Mouse (Mus musculus) MN1 (cell line): ENCODE measurements around the gene Pcx.

Experiments used
- DNase-seq: peaks from one replicate; pipeline ENCODE4 v3.0.0-alpha.2; 2016; ENCODE audit warnings: low spot score

The Pcx gene

DNA sequence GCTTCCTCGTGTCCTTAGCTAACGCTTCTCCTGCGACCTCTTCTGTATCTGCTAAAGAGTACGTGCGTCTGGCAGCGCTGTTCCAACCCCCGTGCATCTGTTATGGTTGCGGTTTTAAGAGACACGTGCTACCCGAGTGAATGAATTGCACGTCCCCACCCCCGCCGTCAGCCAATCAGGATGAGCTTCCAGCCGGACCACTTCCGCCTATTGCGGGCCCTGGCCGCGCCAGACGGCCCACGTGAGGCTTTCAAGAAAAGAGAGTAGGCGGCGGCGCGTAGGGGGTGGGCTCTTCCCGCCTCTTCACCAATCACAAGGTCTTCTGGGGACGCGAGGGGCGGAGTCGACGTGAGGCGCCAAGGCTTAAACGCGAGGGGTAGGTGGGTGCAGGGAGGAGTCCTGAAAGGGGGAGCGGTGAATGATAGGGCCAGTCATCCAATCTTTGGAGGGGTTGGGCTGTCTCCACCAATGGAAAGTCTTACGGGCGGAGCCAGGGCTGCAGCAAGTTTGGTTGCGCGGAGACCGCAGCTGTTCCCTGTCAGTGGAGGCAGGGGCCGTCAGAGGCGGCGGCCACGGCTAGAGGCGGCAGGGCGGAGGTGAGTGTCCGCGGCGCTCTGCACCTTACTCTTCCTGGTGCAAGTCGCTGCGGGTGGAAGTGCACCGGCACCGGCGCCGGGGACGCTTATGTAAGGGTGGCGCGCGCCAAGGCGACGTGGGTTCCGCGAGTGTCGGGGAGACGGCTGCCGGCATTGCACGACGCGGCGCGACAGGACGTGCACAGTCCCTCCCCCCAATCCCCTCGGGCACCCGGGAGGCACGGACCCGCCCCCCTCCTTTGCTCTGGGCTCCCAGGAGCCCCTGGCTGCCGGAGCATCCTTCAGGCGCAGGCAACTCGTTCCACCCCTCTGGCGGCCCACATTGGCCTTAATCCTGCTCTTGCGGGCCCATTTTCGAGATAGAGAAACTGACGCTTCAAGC, at the start of gene Pcx:
Pcx (plus strand) TSS at position 487 of the 978 bp plus-strand sequence.
- peak; percentile 96 for DNase-seq

DNA sequence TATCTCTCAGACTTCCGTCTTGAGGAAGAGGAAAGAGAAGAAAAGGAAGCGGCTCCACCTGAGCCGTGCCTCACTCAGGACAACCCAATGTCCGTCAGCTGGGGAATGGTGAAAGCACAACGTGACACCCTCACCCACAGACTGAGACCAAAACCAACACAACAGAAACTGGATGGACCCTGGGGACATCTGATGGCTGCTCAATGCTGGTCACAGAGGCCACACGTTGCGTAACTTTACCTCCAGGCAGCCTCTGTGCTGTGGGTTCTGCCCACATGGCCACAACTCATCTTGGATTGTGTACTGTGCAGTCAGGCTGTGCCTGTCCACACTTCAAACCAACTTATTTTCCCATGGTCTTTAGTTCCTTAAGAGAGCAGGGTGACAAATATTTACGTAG, 48.3 kb upstream of the Pcx start:
- no peak for DNase-seq

DNA sequence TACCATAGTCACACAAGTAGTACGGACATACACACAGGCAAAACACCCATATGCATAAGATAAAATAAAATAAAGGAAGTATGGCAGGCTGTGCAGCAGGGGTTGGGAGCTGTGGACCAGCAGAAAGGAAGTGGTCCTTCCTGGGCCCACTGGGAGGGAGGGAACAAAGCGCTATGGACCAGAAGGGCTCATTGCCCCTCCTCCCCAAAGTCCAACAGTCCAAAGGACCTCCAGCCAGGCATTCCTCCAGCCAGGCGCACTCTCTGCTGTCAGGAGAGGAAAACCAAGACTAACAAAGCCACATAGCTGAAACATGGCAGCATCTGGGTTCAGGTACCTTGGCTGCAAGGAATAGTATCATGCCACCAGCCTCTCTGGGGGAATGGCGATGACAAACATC, 45.6 kb upstream of the Pcx start:
- no peak for DNase-seq

DNA sequence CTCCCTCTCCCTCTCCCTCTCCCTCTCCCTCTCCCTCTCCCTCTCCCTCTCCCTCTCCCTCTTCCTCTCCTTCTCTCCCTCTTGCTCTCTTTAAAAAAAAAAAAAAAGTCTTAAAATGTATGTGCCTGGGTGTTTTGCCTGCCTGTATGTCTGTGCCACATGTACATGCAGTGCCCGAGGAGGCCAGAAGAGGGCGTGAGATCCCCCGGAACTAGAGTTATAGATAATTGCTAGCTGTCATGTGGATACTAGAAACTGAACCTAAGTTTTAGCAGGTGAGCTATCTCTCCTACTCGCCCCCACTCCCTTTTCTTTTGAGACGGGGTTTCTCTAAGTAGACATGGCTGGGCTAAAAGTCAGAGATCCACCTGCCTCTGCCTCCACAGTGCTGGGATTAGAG, 41.9 kb upstream of the Pcx start:
- no peak for DNase-seq

DNA sequence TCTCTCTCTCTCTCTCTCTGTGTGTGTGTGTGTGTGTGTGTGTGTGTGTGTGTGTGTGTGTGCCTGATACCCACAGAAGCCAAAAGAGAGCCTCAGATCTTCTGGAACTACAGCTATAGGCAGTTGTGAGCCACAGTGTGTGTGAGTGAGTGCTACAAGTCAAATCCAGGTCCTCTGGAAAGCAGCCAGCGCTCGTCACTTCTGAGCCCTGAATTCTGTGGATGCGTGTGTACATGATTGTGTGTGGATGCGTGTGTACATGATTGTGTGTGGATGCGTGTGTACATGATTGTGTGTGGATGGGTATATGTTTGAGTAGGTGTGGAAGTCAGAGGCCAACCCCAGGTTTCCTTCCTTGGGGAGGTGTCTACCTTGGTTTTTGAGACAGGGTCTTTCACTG, 36.7 kb upstream of the Pcx start:
- no peak for DNase-seq

DNA sequence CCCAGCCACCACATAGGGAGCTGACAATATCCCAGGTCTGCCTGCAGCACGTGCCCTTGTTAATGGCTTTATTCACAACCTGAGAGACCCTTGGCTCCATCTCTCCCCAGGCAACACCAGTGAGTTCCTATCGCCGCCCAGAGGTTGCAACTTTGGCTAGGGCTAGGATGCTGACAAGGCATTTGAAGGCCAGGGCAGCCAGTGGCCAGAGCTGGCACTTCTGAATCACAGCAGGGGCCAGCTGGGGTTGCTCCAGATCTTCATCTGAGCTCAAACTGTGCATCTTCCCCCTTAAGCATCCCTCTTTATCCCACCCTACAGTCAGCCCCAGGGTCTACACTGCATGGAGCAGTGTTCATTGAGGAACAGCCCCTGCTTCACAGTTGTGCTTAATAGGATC, 35.5 kb upstream of the Pcx start:
- no peak for DNase-seq

DNA sequence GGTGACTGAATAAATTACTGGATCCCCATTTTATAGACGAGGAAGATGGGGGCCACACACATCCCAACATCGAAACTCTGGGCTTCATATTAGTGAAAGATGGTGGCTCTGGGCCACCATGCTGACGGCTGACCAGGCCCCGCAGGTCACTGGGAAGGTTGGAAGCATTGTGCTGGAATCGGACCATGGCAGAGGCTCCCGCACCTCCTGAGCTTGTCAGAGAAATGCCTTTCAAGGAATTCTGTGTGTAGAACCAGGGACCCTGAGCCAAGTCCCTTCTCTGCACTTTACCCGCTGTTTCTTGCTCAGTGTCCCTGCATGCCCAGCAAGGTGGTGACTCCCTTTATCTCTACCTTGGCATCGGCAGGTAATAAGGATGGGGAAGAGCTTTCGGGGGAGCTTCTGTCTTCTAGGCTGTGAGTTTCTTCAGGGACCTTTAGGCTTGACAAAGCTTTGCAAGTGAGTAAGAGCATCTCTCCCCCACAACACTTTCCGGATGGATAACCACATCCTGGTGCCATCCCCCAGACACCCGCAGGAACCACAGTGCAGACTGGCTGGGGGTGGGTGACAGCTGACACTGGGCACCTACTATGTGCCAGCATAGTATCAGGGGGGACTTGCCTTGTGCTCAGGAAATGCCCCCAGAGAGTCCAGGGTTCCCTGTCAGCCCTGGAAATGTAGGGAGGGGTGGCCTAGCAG, 34.9 kb upstream of the Pcx start:
- no peak for DNase-seq

DNA sequence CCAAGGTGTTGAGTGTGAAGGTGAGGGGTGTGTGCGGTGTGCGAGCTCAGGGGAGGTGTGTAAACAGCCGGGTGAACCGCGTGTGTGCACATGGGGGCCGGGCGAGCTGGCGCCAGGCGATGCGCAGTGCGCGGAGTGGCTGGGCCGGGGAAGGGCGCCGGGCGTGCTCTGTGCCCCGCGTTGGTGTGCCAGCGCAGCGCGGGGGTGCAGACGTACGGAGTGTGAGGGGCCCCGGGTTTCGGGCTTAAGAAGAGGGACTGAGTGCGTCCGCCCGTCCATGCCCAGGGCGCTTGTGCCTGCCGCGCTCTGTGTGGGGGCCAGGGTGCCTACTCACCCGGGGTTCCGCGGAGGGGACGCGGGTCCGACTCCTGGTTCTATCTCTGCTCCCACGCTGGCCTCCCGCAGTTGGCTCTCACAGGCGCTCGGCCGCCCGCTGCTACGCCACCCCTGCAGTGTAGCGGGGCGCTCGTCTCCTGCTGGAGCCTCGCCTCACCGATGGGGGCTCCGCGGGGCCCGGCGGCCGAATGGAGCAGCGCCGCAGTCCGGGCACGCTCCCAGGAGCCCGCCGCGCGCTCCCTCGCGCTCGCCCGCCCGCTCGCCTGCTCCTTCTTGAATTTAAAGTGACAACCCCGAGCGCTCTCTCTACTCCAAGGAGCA, 33.5 kb upstream of the Pcx start:
- no peak for DNase-seq

DNA sequence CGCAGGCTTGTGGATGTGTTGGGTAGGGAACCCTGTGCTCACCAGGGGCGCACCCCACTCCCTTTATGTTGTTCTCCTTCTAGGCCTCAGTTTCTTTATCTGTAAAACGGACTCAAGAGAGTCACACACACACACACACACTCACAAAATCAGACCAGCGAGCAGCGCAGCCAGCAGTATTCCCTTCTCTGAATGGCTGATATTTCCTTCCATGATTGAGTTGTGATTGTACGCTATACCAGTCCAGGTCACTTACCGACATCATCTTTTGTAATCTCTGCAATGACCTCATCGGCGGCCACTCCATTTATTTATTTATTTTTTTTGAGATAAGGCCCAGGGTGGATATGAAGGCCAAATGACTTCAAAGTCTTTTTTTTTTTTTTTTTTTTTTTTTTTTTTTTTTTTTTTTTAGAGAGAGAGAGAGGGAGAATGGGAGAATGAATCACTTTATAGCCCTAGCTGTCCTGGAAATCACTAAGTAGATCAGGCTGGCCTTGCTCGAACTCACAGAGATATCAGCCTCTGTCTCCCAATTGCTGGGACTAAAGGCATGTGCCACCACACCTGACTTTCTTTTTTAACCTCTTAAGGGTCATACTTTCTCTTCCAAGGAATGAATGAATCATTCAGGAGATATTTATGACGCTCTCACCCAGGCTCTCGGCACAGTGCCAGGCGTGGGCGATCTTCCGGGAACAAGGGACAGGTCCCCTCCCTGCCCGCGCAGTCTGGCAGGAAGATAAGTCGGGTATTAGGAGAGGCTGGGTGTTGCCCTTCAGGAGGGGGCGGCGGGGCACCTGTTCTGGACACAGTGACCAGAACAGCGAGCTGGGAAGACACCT, 32.7 kb upstream of the Pcx start, which contains the start of gene Syt12:
Syt12 (minus strand) TSS at position 103 of the 845 bp plus-strand sequence.
- DNase-seq = peak; percentile 62

DNA sequence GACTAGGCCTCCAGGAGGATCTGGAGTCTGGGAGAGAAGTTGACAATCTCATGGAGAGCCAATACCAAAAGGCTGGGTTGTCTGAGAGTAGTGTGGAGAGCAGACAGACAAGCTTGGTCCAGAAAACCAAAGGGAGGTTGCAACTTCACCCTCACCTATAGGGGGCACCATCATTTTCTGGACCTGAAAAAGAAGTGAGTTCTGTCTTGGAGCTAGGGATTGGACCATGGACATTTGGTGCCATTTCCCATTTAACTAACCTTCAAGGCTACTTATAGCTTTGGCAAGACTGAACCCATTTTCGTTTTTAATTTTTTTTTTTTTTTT, 32.1 kb upstream of the Pcx start:
- DNase-seq = no peak

DNA sequence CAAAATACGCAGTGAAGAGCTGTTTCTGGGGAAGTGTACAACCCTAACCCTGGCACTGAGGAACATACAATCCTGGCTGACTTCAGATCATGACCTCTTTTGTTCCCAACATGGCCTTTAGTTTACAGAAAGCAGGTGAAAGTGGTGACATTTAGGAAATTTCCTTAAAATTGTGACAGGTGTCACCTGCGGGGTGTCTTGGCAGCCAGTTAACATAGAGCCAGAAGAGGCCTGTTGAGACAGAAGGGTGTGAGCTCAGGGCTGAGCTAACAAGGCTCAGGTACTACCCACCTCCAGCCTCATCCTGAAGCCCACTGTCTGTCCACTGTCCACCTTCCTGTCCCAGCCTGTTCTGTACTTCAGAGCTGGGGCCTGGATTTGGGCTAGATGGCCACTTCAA, 30.2 kb upstream of the Pcx start:
- no peak for DNase-seq

DNA sequence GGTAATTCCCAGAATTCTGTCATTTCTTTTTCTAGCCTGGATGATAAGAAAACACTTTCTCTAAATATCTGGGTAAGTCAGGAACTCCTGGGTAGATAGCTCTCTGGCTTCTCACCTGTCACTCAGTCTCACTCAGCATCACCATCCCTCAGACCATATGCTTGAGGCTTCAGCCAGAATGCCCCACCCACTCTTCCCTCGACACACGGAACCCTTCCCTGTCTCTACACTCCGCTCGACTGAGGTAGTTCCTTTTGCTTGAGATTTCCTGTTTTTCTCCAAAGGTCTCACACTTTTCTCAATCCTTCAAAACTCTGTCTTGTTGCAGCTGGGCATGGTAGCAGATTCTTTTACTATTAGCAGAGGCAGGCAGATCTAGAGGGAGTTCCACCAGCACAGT, 28.9 kb upstream of the Pcx start:
- DNase-seq = no peak

DNA sequence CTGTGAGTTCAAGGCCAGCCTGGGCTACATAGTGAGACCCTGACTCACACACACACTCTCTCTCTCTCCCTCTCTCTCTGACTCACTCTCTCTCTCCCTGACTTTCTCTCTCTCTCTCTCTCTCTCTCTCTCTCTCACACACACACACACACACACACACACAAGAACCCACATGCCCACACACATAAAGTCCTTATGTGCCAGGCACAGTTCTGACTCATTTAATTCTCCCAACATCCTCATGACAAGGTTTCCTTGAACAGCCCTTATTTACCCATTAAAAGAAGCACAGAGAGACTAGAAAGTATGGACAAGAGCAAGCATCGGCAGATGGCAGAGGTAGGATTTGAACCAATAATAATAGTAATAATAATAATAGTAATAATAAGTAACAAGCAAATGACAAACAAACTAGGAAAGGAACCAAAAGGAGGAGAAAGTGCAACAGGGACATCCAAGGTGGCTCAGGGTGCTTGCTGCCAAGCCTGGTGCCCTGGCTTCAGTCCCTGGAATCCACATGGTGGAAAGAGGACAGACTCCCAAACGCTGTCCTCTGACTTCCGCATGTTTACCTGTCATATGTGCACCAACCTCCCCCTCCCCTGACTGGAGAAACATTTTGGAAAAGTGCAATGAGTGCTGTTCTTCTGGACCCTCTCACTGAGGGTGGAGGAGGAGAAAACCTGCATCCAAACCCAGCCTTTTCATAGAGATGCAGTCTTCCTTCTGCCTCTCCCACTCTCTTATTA, 28.0 kb upstream of the Pcx start:
- no peak for DNase-seq

DNA sequence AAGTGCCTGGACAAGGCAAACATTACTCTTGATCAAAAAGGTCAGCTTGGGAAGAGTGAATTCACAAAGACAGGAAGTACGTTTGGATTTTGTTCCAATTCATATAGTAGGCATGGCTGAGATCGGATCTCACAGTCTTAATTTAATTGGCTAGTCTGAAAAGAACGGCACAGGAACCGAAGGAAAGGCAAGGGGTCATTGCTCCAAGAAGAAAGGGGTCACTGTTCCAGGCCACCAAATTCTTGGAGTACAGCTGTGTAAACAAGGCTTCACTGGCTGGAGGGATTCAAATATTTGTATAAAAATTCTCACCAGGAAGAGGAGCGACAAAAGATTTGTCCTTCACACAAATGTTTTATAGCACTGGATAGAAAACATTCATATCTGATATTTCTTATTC, 25.3 kb upstream of the Pcx start:
- no peak for DNase-seq

DNA sequence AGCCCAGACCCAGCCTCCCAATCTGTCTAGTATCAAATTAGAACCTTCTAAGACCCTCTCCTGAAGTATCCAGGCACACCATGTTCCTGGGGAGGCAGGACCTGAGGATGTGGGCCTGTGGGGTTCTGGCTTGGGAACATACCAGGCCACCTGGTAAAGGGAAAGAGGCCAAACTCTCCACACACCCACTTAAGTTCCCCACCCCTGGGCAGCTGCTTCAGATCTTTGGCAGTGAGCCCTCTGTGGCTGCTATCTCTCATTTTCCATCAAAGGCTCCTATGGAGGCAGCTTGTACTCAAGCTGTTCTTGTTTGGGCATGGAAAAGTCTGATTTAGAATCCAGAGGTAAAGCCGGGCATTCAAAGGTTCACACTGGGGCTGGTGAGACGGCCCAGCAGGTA, 22.4 kb upstream of the Pcx start:
- DNase-seq = no peak

DNA sequence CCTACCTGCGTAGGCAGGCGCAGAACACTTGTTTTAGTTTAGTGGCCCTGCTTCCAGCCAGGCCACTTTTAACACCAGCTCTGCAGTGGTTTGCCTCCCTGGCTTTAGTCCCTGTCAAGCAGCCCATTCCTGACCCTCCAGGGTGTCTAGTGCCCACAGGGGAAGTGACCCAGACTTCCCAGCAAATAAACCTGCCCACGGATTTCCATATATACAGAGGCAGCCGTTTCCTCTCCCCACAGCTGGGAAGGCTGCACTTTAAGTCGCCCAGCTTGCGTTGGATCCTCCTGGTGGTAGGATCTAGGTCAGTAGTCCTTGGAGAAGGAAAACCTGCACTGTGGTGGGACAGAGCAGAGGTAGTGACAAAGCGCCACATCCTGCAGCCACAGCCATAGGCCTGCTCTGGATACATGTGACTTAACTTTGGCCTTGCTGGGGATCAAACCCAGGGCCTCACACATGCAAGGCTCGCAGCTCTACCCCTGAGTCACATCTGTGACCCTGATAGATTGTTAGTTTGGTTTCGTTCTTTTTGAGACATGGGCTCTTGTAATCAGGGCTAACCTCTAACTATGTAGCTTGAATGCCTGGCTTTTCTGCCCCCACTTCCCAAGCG, 19.1 kb upstream of the Pcx start:
- no peak for DNase-seq

DNA sequence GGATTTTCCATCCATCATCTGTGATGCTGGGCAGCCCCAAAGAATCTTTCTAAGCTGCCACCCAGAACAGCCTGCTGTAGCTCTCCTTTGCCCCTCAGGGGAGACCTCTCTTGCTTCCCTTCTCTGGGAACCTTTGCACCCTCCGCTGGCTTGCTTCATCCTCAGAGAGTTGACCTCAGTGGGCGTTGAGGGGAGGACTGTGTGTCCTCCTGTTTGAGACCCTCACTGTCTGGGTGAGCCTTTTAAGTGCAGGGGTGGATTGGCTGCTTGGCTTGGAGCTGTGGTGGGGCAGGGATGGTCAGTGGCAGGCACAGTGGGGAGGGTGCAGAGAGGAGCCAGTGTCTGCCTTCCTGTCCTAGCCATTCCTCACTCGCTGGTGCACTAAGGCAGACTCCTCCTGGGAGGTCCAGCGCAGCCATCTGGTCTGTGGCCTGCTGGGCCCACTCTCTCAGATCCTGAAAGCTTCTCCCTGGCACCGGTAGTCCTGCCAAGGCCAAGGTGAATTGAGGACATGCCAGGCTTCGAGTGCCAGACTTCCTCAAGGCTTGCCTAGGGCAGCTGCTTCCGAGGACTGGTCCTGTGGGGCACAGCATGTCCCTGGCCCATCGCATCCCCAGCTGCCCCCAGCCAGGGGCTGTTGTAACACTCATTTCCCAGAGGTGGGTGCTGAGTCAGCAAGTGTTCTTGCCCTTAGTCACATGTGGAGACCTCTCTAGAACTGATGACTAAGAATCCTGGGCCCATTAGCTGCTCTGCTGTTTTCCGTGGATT, 17.6 kb upstream of the Pcx start:
- DNase-seq = peak; percentile 65

DNA sequence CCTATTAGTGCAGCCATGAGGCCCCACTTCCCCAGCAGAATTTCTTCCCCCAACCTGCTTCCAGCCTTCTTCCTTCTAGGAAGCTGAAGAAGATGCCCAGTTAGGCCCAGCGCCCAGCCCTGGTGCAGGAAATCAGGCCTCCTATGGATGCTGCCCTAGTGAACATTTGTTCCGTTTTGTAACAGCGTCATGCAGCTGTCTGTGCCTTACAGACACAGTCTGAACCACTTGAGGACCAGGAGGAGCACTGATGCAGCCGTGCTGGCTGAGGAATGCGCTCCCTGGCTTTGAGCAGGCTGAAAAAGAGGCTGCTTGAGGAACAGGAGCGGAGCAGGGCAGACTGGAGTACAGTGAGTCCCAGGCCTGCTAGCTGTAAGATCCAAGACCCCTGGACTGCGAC, 15.6 kb upstream of the Pcx start:
- DNase-seq = no peak

DNA sequence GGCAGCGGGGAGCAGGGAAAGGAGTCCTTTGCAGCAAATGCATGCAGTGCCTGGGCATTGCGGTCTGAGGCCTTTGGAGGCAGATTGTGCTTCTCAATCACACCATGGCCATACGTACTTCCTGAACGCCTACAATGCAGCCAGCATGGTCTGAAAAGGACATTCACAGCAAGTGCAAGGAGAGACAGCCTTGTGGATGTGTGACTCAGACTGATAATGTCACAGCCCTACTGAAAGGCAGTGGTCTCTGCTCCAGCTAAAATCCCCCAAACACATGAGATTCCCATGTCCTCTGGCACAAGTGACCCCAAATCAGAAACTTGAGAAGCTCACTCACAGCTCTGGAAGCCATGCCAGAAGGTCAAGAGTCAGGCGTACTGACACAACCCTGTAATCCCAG, 14.5 kb upstream of the Pcx start:
- no peak for DNase-seq
